Mouse (Mus musculus) ES-Bruce4 (cell line): Measurements from ENCODE around the gene Spty2d1. TPM values are rescaled to one million over a fixed set of nuclear protein-coding genes. Genes with fewer than 3 reads are reported as not detected.
A peak's percentile ranks its signal among the peaks of the same experiment; 100 is the strongest.

Experiments used
- H3K27ac ChIP-seq: 2 replicates; pipeline ENCODE4 v1.5.1; 2012; ENCODE audit warnings: low read length, inconsistent platforms; ENCODE audit not compliant: insufficient read depth
- H3K27me3 ChIP-seq: 2 replicates; pipeline ENCODE4 v1.6.1; 2012; ENCODE audit warnings: mild to moderate bottlenecking, low read length, inconsistent platforms; ENCODE audit not compliant: control insufficient read depth, poor library complexity, insufficient read depth, severe bottlenecking
- H3K36me3 ChIP-seq: 2 replicates; pipeline ENCODE4 v1.6.1; 2012; ENCODE audit warnings: inconsistent platforms, mild to moderate bottlenecking, low read length, moderate library complexity; ENCODE audit not compliant: control insufficient read depth, poor library complexity, insufficient read depth, severe bottlenecking
- H3K4me1 ChIP-seq: one replicate; pipeline ENCODE4 v1.8.1; 2011; ENCODE audit warnings: low read length; ENCODE audit not compliant: control insufficient read depth, insufficient read depth
- H3K4me3 ChIP-seq: 2 replicates; pipeline ENCODE4 v1.5.1; 2011; ENCODE audit warnings: low read depth, mild to moderate bottlenecking, low read length
- H3K9ac ChIP-seq: 2 replicates; pipeline ENCODE4 v1.6.1; 2012; ENCODE audit warnings: low read depth, mild to moderate bottlenecking, inconsistent platforms; ENCODE audit not compliant: poor library complexity, severe bottlenecking
- H3K9me3 ChIP-seq: replicated peaks from 2 replicates; pipeline ENCODE4 v1.6.1; 2012; ENCODE audit warnings: mild to moderate bottlenecking, low read length, inconsistent platforms; ENCODE audit not compliant: control insufficient read depth, poor library complexity, insufficient read depth, severe bottlenecking
- CTCF ChIP-seq: IDR thresholded peaks from one replicate; pipeline ENCODE4 v1.8.1; 2011; ENCODE audit warnings: low read depth, low read length
- EP300 ChIP-seq: IDR thresholded peaks from 2 replicates; pipeline ENCODE4 v1.6.1; 2011; ENCODE audit warnings: low read depth, low read length; ENCODE audit not compliant: insufficient read depth
- POLR2A ChIP-seq: IDR thresholded peaks from one replicate; pipeline ENCODE4 v1.8.1; 2011; ENCODE audit warnings: low read length; ENCODE audit not compliant: insufficient read depth
- polyA plus RNA-seq: library from polyadenylated mRNA; stranded (reverse); fragments of >200 nt; gene quantifications from 2 replicates; pipeline ENCODE4 v1.2.4, GENCODE M21; 2011; ENCODE audit warnings: low read depth; ENCODE audit not compliant: missing spikeins, insufficient read depth, insufficient read length

Gene Spty2d1
- polyA plus RNA-seq, 1 experiment, result 18.0 TPM

DNA sequence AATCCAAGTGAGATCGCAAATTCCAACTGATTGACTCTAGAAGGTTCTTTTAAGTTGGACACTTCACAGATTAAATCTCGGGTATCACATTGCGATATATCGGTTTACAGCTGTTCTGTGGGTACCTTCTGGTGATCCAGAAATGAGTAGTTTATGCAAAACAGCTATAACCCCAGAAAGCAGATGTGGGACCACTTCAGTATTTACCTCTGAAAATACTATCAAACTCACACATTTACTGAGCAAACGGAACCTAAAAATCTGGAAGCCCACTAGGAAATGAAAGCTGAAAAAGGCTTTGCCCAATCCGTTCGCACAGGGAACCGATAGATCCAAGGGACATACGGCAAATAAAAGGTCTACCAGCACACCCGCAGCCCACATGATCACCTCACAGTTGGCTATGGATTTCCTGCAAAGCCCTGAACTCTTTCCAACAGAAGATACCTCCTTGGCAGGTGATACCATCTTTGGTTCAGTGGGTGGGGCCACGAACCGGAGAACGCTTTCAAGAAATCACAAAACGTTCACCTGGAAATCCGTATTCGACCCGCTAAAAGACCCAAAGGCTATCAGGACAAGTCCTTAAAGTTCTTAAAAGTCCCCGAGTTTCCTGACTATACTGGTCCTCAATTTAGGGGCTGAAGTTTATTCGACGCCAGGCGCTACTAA, 966 bp downstream of the Spty2d1 start:
- no peak overlapping the region for H3K27ac ChIP-seq

DNA sequence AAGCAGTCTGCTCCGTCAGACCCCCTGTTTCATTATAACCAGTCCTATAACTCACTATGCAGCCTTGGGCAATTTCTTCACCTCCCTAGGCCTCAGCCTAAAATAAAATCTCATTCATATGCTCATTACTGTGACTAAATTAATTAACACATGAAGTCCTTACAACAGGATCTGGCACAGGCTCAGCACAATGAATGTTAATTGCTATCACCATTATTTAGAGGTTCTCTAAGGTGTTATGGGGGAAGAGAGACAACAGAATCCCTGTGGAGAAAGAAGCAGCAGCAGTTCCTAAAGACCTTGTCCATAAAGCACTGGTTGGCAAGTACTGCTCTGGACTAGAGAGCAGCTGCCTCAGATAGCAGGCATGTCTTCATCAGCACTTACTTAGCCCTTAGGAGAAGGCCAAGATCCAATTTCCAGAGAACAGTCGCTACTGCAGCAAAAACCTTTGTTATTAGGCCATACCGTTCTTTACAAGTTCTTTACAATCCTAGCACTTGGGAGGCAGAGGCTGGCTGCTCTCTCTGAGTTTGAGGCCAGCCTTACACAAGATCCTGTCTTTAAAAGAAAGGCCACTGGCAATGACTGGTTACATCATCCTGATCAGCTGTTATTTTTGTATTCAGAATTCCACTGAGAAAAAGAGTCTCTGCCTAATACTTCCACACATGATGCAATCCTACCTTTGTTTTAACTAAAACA, 4.6 kb downstream of the Spty2d1 start:
- H3K9me3 ChIP-seq, result peaks cover 8% of the 10 kb centered on the region
- no peaks in the 10 kb centered on the region for H3K27me3 ChIP-seq
- H3K36me3 ChIP-seq, result peaks cover 6% of the 10 kb centered on the region
- peak overlapping the region; percentile 25; the same call in 1 of the 2 replicates for H3K27ac ChIP-seq
- no peak overlapping the region for H3K9ac ChIP-seq
- peaks cover 4% of the 10 kb centered on the region for H3K4me1 ChIP-seq
- H3K4me3 ChIP-seq, result no peak overlapping the region
- TF ChIP-seq CTCF (no peak), POLR2A (no peak), EP300 (no peak)

More for the DNA sequence above, 966 bp downstream of the Spty2d1 start:
- Histone ChIP-seq H3K9ac (peak overlapping the region; percentile 24), H3K36me3 (no peaks in the 10 kb centered on the region), H3K27me3 (no peaks in the 10 kb centered on the region), H3K4me1 (peaks cover 4% of the 10 kb centered on the region), H3K4me3 (peak overlapping the region; percentile 92), H3K9me3 (peaks cover 8% of the 10 kb centered on the region)
- TF ChIP-seq CTCF, result no peak
- no peak for TF ChIP-seq EP300
- TF ChIP-seq POLR2A, result no peak

DNA sequence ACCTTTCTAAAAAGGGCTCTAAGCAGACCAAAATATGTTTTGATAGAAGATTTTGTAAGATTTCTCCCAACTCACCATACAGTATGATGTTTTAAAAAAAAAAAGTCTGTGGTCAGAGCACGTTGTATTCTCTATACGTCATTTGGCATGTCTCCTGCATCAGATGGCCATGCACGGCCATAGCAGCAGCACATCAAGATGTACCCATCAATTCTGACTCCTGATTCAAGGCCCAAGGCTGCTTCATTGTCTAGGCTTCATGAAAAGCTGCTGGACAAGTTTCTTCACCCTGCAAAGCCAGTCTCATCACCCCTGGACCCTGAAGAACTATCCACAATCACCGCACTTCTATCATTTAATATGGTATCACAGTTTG, 6.3 kb downstream of the Spty2d1 start:
- no peak overlapping the region for H3K4me3 ChIP-seq
- peaks cover 4% of the 10 kb centered on the region for H3K4me1 ChIP-seq
- peaks cover 19% of the 10 kb centered on the region for H3K36me3 ChIP-seq
- TF ChIP-seq EP300 (no peak), POLR2A (no peak), CTCF (no peak)
- no peak overlapping the region for H3K27ac ChIP-seq
- no peaks in the 10 kb centered on the region for H3K27me3 ChIP-seq
- H3K9ac ChIP-seq, result no peak overlapping the region
- peaks cover 3% of the 10 kb centered on the region for H3K9me3 ChIP-seq

DNA sequence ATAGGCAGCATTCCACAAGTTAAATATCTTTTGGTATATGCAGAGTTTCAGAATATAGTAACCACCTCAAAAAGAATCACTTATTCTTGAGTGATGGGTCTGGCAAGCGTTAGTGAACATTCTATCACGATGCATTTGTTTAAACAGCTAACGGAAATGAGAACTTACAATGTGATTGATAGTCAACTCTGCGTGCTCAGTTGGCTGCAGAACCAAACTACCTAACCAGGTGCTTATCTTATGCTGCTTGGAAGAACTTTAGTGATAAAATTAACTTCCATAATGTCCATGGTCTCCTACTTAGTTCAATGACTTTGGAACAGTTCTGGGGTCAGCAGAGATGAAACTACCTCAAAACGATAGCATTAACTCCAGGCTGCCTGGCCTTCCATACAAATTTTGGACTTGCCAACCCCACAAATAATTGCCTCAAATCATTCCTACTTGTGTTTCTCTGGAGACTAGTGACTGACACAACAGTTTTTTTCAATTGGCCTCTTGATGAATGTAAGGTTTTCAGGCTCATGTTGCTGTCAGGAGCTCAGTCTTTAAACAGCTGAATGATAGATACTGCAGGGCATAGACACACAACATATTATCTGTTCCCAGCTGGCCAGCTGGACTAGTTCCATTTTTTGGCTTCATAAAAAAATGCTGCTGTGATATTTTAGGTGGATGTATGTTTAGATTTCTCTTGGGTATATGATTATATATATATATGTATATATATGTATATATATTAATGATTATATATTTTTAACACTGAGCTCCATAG, 6.9 kb downstream of the Spty2d1 start:
- Histone ChIP-seq H3K27ac (no peak overlapping the region), H3K36me3 (peaks cover 23% of the 10 kb centered on the region), H3K4me1 (peaks cover 4% of the 10 kb centered on the region), H3K4me3 (no peak overlapping the region), H3K9ac (no peak overlapping the region), H3K27me3 (no peaks in the 10 kb centered on the region), H3K9me3 (no peaks in the 10 kb centered on the region)
- TF ChIP-seq CTCF (no peak), EP300 (no peak), POLR2A (no peak)

DNA sequence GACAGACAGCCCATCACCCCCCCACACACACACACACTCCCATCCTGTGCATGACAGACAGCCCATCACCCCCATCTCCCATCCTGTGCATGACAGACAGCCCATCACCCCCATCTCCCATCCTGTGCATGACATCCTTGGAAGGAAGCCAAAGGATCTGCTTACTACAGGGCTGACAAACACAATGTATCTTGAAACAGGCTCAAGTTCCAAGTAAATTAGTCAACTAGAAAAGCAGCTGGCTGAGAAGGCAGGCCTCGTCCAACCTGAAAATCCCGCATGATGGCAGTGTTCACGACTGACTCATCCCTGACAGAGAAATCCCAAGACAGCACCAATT, 7.6 kb downstream of the Spty2d1 start:
- peaks cover 4% of the 10 kb centered on the region for H3K4me1 ChIP-seq
- no peak overlapping the region for H3K4me3 ChIP-seq
- TF ChIP-seq POLR2A, result no peak
- H3K9me3 ChIP-seq, result no peaks in the 10 kb centered on the region
- H3K27me3 ChIP-seq, result no peaks in the 10 kb centered on the region
- peaks cover 30% of the 10 kb centered on the region for H3K36me3 ChIP-seq
- H3K27ac ChIP-seq, result no peak overlapping the region
- no peak overlapping the region for H3K9ac ChIP-seq
